Mouse (Mus musculus) left cerebral cortex, postnatal 25 days (tissue): ENCODE measurements around the gene Slc1a3. TPM values are rescaled to one million over a fixed set of nuclear protein-coding genes. Genes with fewer than 3 reads are reported as not detected.

Experiments used
- total RNA-seq, 2 experiments: library from RNA; stranded (reverse); gene quantifications; 2 replicates each; pipeline ENCODE4 v1.2.3; 2021

Gene Slc1a3
- total RNA-seq, 2 experiments from 2014 or later = 333 to 334 TPM

Other genes with a start within 250 kb of the Slc1a3 start
- gene Gm2310, start 190.8 kb downstream of the Slc1a3 start, total RNA-seq = not detected